Mouse (Mus musculus) limb, embryonic 11.5 days (tissue): Measurements from ENCODE around the gene Mpzl3. TPM values are rescaled to one million over a fixed set of nuclear protein-coding genes. Genes with fewer than 3 reads are reported as not detected.
A peak's percentile ranks its signal among the peaks of the same experiment; 100 is the strongest.

Experiments
- ATAC-seq: fragments of 200-750 bp; cut with Nextera tagmentation; 2 replicates; pipeline ENCODE4 v1.8.0; 2017; ENCODE audit warnings: low read depth; ENCODE audit not compliant: insufficient number of reproducible peaks, low FRiP score, low TSS enrichment
- DNase-seq: peaks from one replicate; pipeline ENCODE4 v3.0.0-alpha.2; 2015; ENCODE audit warnings: low spot score
- H3K27ac ChIP-seq: fragments of 300-500 bp; sonication (generic); replicated peaks from 2 replicates; pipeline ENCODE4 v1.5.1; 2014; ENCODE audit warnings: low read depth, mild to moderate bottlenecking, low read length
- H3K27me3 ChIP-seq: fragments of 300-500 bp; sonication (generic); 2 replicates; pipeline ENCODE4 v1.6.1; 2014; ENCODE audit warnings: mild to moderate bottlenecking, low read length, mixed read lengths; ENCODE audit not compliant: control insufficient read depth, insufficient read depth
- H3K36me3 ChIP-seq: fragments of 300-500 bp; sonication (generic); 2 replicates; pipeline ENCODE4 v1.6.1; 2014; ENCODE audit warnings: mild to moderate bottlenecking, low read length, moderate library complexity, mixed read lengths; ENCODE audit not compliant: control insufficient read depth, insufficient read depth
- H3K4me1 ChIP-seq: fragments of 300-500 bp; sonication (generic); 2 replicates; pipeline ENCODE4 v1.6.1; 2014; ENCODE audit warnings: low read length, mixed read lengths; ENCODE audit not compliant: control insufficient read depth, insufficient read depth
- H3K4me2 ChIP-seq: fragments of 300-500 bp; sonication (generic); 2 replicates; pipeline ENCODE4 v1.6.1; 2014; ENCODE audit warnings: low read depth, mild to moderate bottlenecking, moderate library complexity; ENCODE audit not compliant: severe bottlenecking
- H3K4me3 ChIP-seq: fragments of 300-500 bp; sonication (generic); 2 replicates; pipeline ENCODE4 v1.5.1; 2014; ENCODE audit warnings: low read depth, low read length
- H3K9ac ChIP-seq: fragments of 300-500 bp; sonication (generic); 2 replicates; pipeline ENCODE4 v1.6.1; 2014; ENCODE audit warnings: mild to moderate bottlenecking, low read length
- H3K9me3 ChIP-seq: fragments of 300-500 bp; sonication (generic); 2 replicates; pipeline ENCODE4 v1.6.1; 2016; ENCODE audit warnings: low read length; ENCODE audit not compliant: control insufficient read depth
- WGBS: fragments of 180-500 bp; shearing (Covaris S2); extraction: QIAGEN DNeasy Blood & Tissue Kit; methylation state at CpG from one replicate; pipeline ENCODE4 v1.1.7; 2014; 5-methylcytosine and 5-hydroxymethylcytosine counted together
- polyA plus RNA-seq: library from polyadenylated mRNA; unstranded; fragments of >200 nt; fragmentation: Nextera tagmentation; extraction: Ambion mirVana; gene quantifications from 2 replicates; pipeline ENCODE4 v1.2.1, GENCODE M21; 2014

The Mpzl3 gene
- polyA plus RNA-seq, 1 experiment from 2014 or later = 2.3 TPM

- DNase-seq (no peak), ATAC-seq (no peak)
- peak overlapping the region; percentile 76; the same call in 1 of the 2 replicates for H3K4me2 ChIP-seq
- no peaks in the 10 kb centered on the region for H3K9me3 ChIP-seq
- H3K27ac ChIP-seq = no peak overlapping the region
- no peaks in the 10 kb centered on the region for H3K27me3 ChIP-seq
- H3K36me3 ChIP-seq = no peaks in the 10 kb centered on the region
- H3K4me3 ChIP-seq = no peak overlapping the region
- 92% methylated on average over 8 of the region's 8 CpGs for WGBS
- no peak overlapping the region for H3K9ac ChIP-seq
- peaks cover 19% of the 10 kb centered on the region for H3K4me1 ChIP-seq
These were observed 64.4 kb downstream of the Mpzl3 start for GRCm38 (mm10) chr9:45119316-45119953.

GRCm38 (mm10) chr9:45119954-45120530 is 65.1 kb downstream of the Mpzl3 start:
- Histone ChIP-seq H3K4me2 (no peak overlapping the region), H3K4me1 (peaks cover 19% of the 10 kb centered on the region), H3K9me3 (no peaks in the 10 kb centered on the region), H3K9ac (no peak overlapping the region), H3K4me3 (no peak overlapping the region), H3K36me3 (no peaks in the 10 kb centered on the region), H3K27me3 (no peaks in the 10 kb centered on the region), H3K27ac (no peak overlapping the region)
- ATAC-seq (no peak), DNase-seq (no peak)
- WGBS = 87% methylated on average over 14 of the region's 14 CpGs

- H3K9ac ChIP-seq = no peak overlapping the region
- H3K4me3 ChIP-seq = no peak overlapping the region
- peaks cover 3% of the 10 kb centered on the region; the same call in 1 of the 2 replicates for H3K36me3 ChIP-seq
- H3K4me2 ChIP-seq = no peak overlapping the region
- no peak for ATAC-seq
- H3K27me3 ChIP-seq = no peaks in the 10 kb centered on the region
- no peak for DNase-seq
- 70% methylated on average over 6 of the region's 6 CpGs for WGBS
- no peak overlapping the region for H3K27ac ChIP-seq
- H3K9me3 ChIP-seq = no peaks in the 10 kb centered on the region
- H3K4me1 ChIP-seq = peaks cover 19% of the 10 kb centered on the region
These were observed 65.6 kb downstream of the Mpzl3 start for GRCm38 (mm10) chr9:45120567-45120966.

- Histone ChIP-seq H3K4me1 (peaks cover 19% of the 10 kb centered on the region), H3K36me3 (peaks cover 4% of the 10 kb centered on the region; the same call in 1 of the 2 replicates), H3K9me3 (no peaks in the 10 kb centered on the region), H3K4me3 (no peak overlapping the region), H3K9ac (no peak overlapping the region), H3K27me3 (no peaks in the 10 kb centered on the region), H3K27ac (no peak overlapping the region), H3K4me2 (no peak overlapping the region)
- ATAC-seq (no peak), DNase-seq (no peak)
- WGBS = 51% methylated on average over 6 of the region's 6 CpGs
These were observed 66.0 kb downstream of the Mpzl3 start for GRCm38 (mm10) chr9:45121001-45121400.

- H3K4me1 ChIP-seq = peaks cover 18% of the 10 kb centered on the region
- H3K27ac ChIP-seq = no peak overlapping the region
- no peaks in the 10 kb centered on the region for H3K9me3 ChIP-seq
- DNase-seq (peak; percentile 87), ATAC-seq (peak; percentile 10; the same call in 1 of the 2 replicates)
- 0 out of 2 replicates have a peak overlapping the region, but pooled peaks have one; percentile 40 for H3K9ac ChIP-seq
- H3K4me2 ChIP-seq = peak overlapping the region; percentile 27; the same call in 1 of the 2 replicates
- WGBS = 5% methylated on average over 10 of the region's 10 CpGs
- no peaks in the 10 kb centered on the region for H3K27me3 ChIP-seq
- H3K4me3 ChIP-seq = no peak overlapping the region
- peaks cover 4% of the 10 kb centered on the region; the same call in 1 of the 2 replicates for H3K36me3 ChIP-seq
These were observed 66.8 kb downstream of the Mpzl3 start for GRCm38 (mm10) chr9:45121769-45122168.

DNA sequence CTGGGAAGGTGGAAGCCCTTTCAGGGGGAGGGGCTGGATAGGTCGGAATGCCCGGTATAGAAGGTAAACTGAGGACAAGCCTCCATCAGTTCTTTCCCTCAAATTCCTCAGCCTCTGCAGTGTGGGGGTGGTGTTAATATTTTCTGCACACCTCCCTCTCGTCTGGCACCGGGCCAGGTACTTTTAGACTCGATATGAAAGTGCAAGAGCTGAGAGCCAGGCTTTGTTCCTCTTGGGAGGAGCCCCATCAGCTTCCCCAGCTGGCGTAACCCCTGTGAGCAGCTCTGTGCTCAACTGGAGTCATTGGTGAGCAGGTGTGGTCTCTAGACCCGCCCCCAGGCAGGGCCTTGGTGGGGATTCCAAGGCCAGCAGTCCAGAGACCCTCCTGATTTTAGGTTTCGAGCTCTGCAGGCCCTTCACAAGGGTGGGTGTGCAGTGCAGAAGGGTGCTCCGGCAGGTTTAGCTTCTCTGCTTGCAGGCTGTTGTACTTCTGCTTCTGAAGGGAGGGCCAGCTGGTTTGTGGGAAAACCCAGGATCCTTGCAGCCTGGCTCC is 67.3 kb downstream of the Mpzl3 start:
- DNase-seq (no peak), ATAC-seq (no peak)
- peaks cover 4% of the 10 kb centered on the region; the same call in 1 of the 2 replicates for H3K36me3 ChIP-seq
- no peak overlapping the region for H3K27ac ChIP-seq
- peak overlapping the region; percentile 27; the same call in 1 of the 2 replicates for H3K4me2 ChIP-seq
- H3K9me3 ChIP-seq = no peaks in the 10 kb centered on the region
- 36% methylated on average over 9 of the region's 9 CpGs for WGBS
- 0 out of 2 replicates have a peak overlapping the region, but pooled peaks have one; percentile 40 for H3K9ac ChIP-seq
- no peak overlapping the region for H3K4me3 ChIP-seq
- H3K27me3 ChIP-seq = no peaks in the 10 kb centered on the region
- H3K4me1 ChIP-seq = peaks cover 16% of the 10 kb centered on the region

DNA sequence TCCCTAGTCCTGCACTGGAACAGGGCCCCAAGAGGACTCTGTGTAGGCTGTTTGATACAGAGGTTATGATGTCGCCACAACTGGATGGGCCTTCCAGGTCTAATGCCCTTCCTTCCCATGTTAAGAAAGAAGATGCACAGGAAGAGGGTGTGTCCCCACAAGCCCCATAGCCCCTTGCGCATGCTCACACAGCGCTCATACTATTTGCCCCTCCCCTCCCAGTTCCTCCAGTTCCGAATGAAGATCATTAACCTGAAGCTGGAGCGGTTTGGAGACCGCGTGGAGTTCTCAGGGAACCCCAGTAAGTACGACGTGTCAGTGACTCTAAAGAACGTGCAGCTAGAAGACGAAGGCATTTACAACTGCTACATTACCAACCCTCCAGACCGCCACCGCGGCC is 70.2 kb downstream of the Mpzl3 start:
- H3K4me2 ChIP-seq = no peak overlapping the region
- H3K27me3 ChIP-seq = no peaks in the 10 kb centered on the region
- ATAC-seq (no peak), DNase-seq (no peak)
- H3K36me3 ChIP-seq = peaks cover 4% of the 10 kb centered on the region; the same call in 1 of the 2 replicates
- no peaks in the 10 kb centered on the region for H3K9me3 ChIP-seq
- peaks cover 13% of the 10 kb centered on the region for H3K4me1 ChIP-seq
- H3K9ac ChIP-seq = no peak overlapping the region
- no peak overlapping the region for H3K4me3 ChIP-seq
- no peak overlapping the region for H3K27ac ChIP-seq
- WGBS = 95% methylated on average over 14 of the region's 14 CpGs

GRCm38 (mm10) chr9:45126941-45127340 is 72.0 kb downstream of the Mpzl3 start:
- H3K4me3 ChIP-seq = no peak overlapping the region
- H3K4me2 ChIP-seq = no peak overlapping the region
- no peak for DNase-seq
- no peak for ATAC-seq
- H3K4me1 ChIP-seq = peaks cover 6% of the 10 kb centered on the region
- peaks cover 4% of the 10 kb centered on the region; the same call in 1 of the 2 replicates for H3K36me3 ChIP-seq
- no peaks in the 10 kb centered on the region for H3K27me3 ChIP-seq
- H3K9ac ChIP-seq = no peak overlapping the region
- H3K27ac ChIP-seq = no peak overlapping the region
- H3K9me3 ChIP-seq = no peaks in the 10 kb centered on the region
- WGBS = 58% methylated on average over 7 of the region's 7 CpGs
